Mouse (Mus musculus): ENCODE results near the gene Entpd7.

Gene Entpd7

GRCm38 (mm10) chr19:43689419-43690246 is at the start of gene Entpd7:
Entpd7 (plus strand) TSS chr19:43689672.
- DNase-seq (ENCODE audit: low read depth, low spot score), result peak; percentile 99

GRCm38 (mm10) chr19:43641833-43642232 is 47.6 kb upstream of the Entpd7 start:
- no peak for DNase-seq (ENCODE audit: low read depth, low spot score)

GRCm38 (mm10) chr19:43642843-43643242 is 46.6 kb upstream of the Entpd7 start:
- DNase-seq (ENCODE audit: low read depth, low spot score), result no peak

- no peak for DNase-seq (ENCODE audit: low read depth, low spot score)
Measured at GRCm38 (mm10) chr19:43645508-43645907, 44.0 kb upstream of the Entpd7 start.

GRCm38 (mm10) chr19:43646852-43647251 is 42.6 kb upstream of the Entpd7 start:
- DNase-seq (ENCODE audit: low read depth, low spot score), result no peak

- DNase-seq (ENCODE audit: low read depth, low spot score), result no peak
Measured at GRCm38 (mm10) chr19:43647261-43647660, 42.2 kb upstream of the Entpd7 start.

- no peak for DNase-seq (ENCODE audit: low read depth, low spot score)
Measured at GRCm38 (mm10) chr19:43648343-43648742, 41.1 kb upstream of the Entpd7 start.

- no peak for DNase-seq (ENCODE audit: low read depth, low spot score)
Measured at GRCm38 (mm10) chr19:43651241-43651785, 38.2 kb upstream of the Entpd7 start.

- DNase-seq (ENCODE audit: low read depth, low spot score), result peak; percentile 88
Measured at GRCm38 (mm10) chr19:43655735-43656492, 33.6 kb upstream of the Entpd7 start.

- DNase-seq (ENCODE audit: low read depth, low spot score), result no peak
Measured at GRCm38 (mm10) chr19:43659632-43660031, 29.8 kb upstream of the Entpd7 start.

- no peak for DNase-seq (ENCODE audit: low read depth, low spot score)
Measured at GRCm38 (mm10) chr19:43660774-43661173, 28.7 kb upstream of the Entpd7 start.

GRCm38 (mm10) chr19:43662176-43662967 is 27.1 kb upstream of the Entpd7 start:
- peak; percentile 48 for DNase-seq (ENCODE audit: low read depth, low spot score)

GRCm38 (mm10) chr19:43663471-43663870 is 26.0 kb upstream of the Entpd7 start:
- no peak for DNase-seq (ENCODE audit: low read depth, low spot score)

GRCm38 (mm10) chr19:43665441-43666048 is 23.9 kb upstream of the Entpd7 start:
- peak; percentile 82 for DNase-seq (ENCODE audit: low read depth, low spot score)

- no peak for DNase-seq (ENCODE audit: low read depth, low spot score)
Measured at GRCm38 (mm10) chr19:43666661-43667429, 22.6 kb upstream of the Entpd7 start.

- DNase-seq (ENCODE audit: low read depth, low spot score), result peak; percentile 64
Measured at GRCm38 (mm10) chr19:43667430-43667809, 22.1 kb upstream of the Entpd7 start.

GRCm38 (mm10) chr19:43669136-43669759 is 20.2 kb upstream of the Entpd7 start:
- DNase-seq (ENCODE audit: low read depth, low spot score), result no peak

GRCm38 (mm10) chr19:43671054-43671453 is 18.4 kb upstream of the Entpd7 start:
- no peak for DNase-seq (ENCODE audit: low read depth, low spot score)

- DNase-seq (ENCODE audit: low read depth, low spot score), result no peak
Measured at GRCm38 (mm10) chr19:43673513-43674315, 15.8 kb upstream of the Entpd7 start.

All from brain, adult 2 months (tissue).